ENCODE assay signal across 8 mouse cellular contexts in genomic region chr12:101027451-101028246, GRCm38 (mm10). TPM values are rescaled to one million over a fixed set of nuclear protein-coding genes. Genes with fewer than 3 reads are reported as not detected.
DNase-seq lines count a peak whose midpoint lies in the region; ATAC-seq and TF ChIP-seq lines count a peak whose summit lies in the region.

No protein-coding gene starts in this region.

- no peaks in the 10 kb centered on the region; the same call in 1 of the 2 replicates for H3K4me1 ChIP-seq in cortical plate, adult 2 months (ENCODE audit: control insufficient read depth, insufficient read depth, low read length)
- peaks cover 51% of the 10 kb centered on the region for H3K4me1 ChIP-seq in hindbrain, embryonic 13.5 days (replicated peaks)
- H3K4me1 ChIP-seq in liver, embryonic 13.5 days (replicated peaks), result peaks cover 62% of the 10 kb centered on the region

- TF ChIP-seq CTCF in cortical plate, adult 2 months (IDR thresholded peaks at IDR 0.05; ENCODE audit: extremely low read depth, insufficient read depth, low read length), result no peak

- DNase-seq in frontal cortex, postnatal 25 days (ENCODE audit: low spot score in 2 of 2), result no peak
- peak; percentile 66 for DNase-seq in 416B (ENCODE audit: low read depth)
- DNase-seq in liver, embryonic 13.5 days, result no peak
- peak; percentile 58 for DNase-seq in splenic B cell, adult 2 months (ENCODE audit: low read depth, low spot score)
- no peak for DNase-seq in adrenal gland, adult 8-10 months

- H3K36me3 ChIP-seq in hindbrain, embryonic 13.5 days, result no peaks in the 10 kb centered on the region
- H3K36me3 ChIP-seq in liver, embryonic 13.5 days, result peaks cover 11% of the 10 kb centered on the region; the same call in 1 of the 2 replicates
- H3K36me3 ChIP-seq in splenic B cell, adult 2 months (ENCODE audit: control insufficient read depth, insufficient read depth, low read length, poor library complexity, severe bottlenecking), result no peaks in the 10 kb centered on the region; the same call in 1 of the 2 replicates

- H3K4me2 ChIP-seq in hindbrain, embryonic 13.5 days, result peak overlapping the region; percentile 82
- H3K4me2 ChIP-seq in liver, embryonic 13.5 days, result peak overlapping the region; percentile 99

- H3K27me3 ChIP-seq in hindbrain, embryonic 13.5 days, result 0 out of 2 replicates have a peak, but pooled peaks cover 3% of the 10 kb centered on the region
- H3K27me3 ChIP-seq in liver, embryonic 13.5 days, result no peaks in the 10 kb centered on the region
- H3K27me3 ChIP-seq in splenic B cell, adult 2 months (ENCODE audit: control insufficient read depth, insufficient read depth, low read length, poor library complexity, severe bottlenecking), result no peaks in the 10 kb centered on the region

- no peaks in the 10 kb centered on the region for H3K9me3 ChIP-seq in hindbrain, embryonic 13.5 days
- H3K9me3 ChIP-seq in liver, embryonic 13.5 days (replicated peaks), result no peaks in the 10 kb centered on the region

- WGBS in hindbrain, embryonic 13.5 days, result 1% methylated on average over 19 of the region's 19 CpGs
- WGBS in liver, embryonic 13.5 days (ENCODE audit: insufficient replicate concordance), result 3% methylated on average over 19 of the region's 19 CpGs

- H3K9ac ChIP-seq in hindbrain, embryonic 13.5 days, result peak overlapping the region; percentile 91
- H3K9ac ChIP-seq in liver, embryonic 13.5 days, result peak overlapping the region; percentile 98

- H3K27ac ChIP-seq in cortical plate, adult 2 months (ENCODE audit: insufficient read depth, low read length), result no peak overlapping the region
- peak overlapping the region; percentile 41; the same call in 1 of the 2 replicates for H3K27ac ChIP-seq in hindbrain, embryonic 13.5 days
- H3K27ac ChIP-seq in liver, embryonic 13.5 days, result peak overlapping the region; percentile 94

- no peak for TF ChIP-seq POLR2A in cortical plate, adult 2 months (IDR thresholded peaks at IDR 0.05; ENCODE audit: extremely low read depth, insufficient read depth, low read length)

- ATAC-seq in frontal cortex, adult (ENCODE audit: low TSS enrichment), result peak; percentile 28; the same call in 1 of the 2 replicates
- ATAC-seq in hindbrain, embryonic 13.5 days (ENCODE audit: low FRiP score), result no peak
- no peak for ATAC-seq in liver, embryonic 13.5 days (ENCODE audit: low read depth)

- peak overlapping the region; percentile 81 for H3K4me3 ChIP-seq in cortical plate, adult 2 months (ENCODE audit: insufficient read depth, low read length)
- H3K4me3 ChIP-seq in hindbrain, embryonic 13.5 days, result peak overlapping the region; percentile 78
- peak overlapping the region; percentile 92 for H3K4me3 ChIP-seq in liver, embryonic 13.5 days (replicated peaks)

RNA-seq across cellular contexts. Expression of gene Ccdc88c, which starts 1.2 kb away (rescaled TPM):
- polyA plus RNA-seq in cortical plate, adult 2 months (2012; rRNA removed), result 19.1 and 20.9 TPM in 2 replicates
- polyA plus RNA-seq in hindbrain, embryonic 13.5 days (2015; fragmentation: Nextera tagmentation; extraction: Ambion mirVana), result 12.9 and 13.8 TPM in 2 replicates
- polyA plus RNA-seq in liver, embryonic 13.5 days (2015; fragmentation: Nextera tagmentation; extraction: Ambion mirVana), result 5.4 and 5.8 TPM in 2 replicates
- total RNA-seq in adrenal gland, adult 8-10 months (2022), result 1 to 10 TPM; 1.4 to 4.0 (median 2.7) TPM

RNA-seq across cellular contexts. Expression of gene Ppp4r3a, which starts 55.9 kb away (rescaled TPM):
- 28.6 and 32.3 TPM in 2 replicates for polyA plus RNA-seq in cortical plate, adult 2 months (2012; rRNA removed)
- 28.2 and 29.5 TPM in 2 replicates for polyA plus RNA-seq in hindbrain, embryonic 13.5 days (2015; fragmentation: Nextera tagmentation; extraction: Ambion mirVana)
- polyA plus RNA-seq in liver, embryonic 13.5 days (2015; fragmentation: Nextera tagmentation; extraction: Ambion mirVana), result 19.1 and 25.9 TPM in 2 replicates
- 10 to 100 TPM; 49.5 to 59.5 (median 49.9) TPM for total RNA-seq in adrenal gland, adult 8-10 months (2022)

Comparison
In these comparisons a context has a peak if more than half of its experiments do, and no peak if none do; other contexts are left out.
1. DNase-seq: peak in 416B (single experiment) and splenic B cell, adult 2 months (single experiment); none in frontal cortex, postnatal 25 days (0 of 2), liver, embryonic 13.5 days (single experiment) and adrenal gland, adult 8-10 months (single experiment).
2. Peak in every context shown above with its lines, with median percentiles within 50 percentile points of each other: H3K4me3 ChIP-seq.